Mouse (Mus musculus) neural tube, embryonic 12.5 days (tissue): ENCODE data around the gene Gm42674. TPM values are rescaled to one million over a fixed set of nuclear protein-coding genes. Genes with fewer than 3 reads are reported as not detected.

Experiments
- ATAC-seq: fragments of 200-750 bp; cut with Nextera tagmentation; 2 replicates; pipeline ENCODE4 v1.8.0; 2017; ENCODE audit warnings: low read depth, mild to moderate bottlenecking, moderate TSS enrichment, moderate library complexity; ENCODE audit not compliant: low FRiP score
- H3K27ac ChIP-seq: fragments of 300-500 bp; sonication (generic); 2 replicates; pipeline ENCODE4 v1.5.1; 2016
- H3K27me3 ChIP-seq: fragments of 300-500 bp; sonication (generic); replicated peaks from 2 replicates; pipeline ENCODE4 v1.6.1; 2016; ENCODE audit warnings: mild to moderate bottlenecking
- H3K36me3 ChIP-seq: fragments of 300-500 bp; sonication (generic); 2 replicates; pipeline ENCODE4 v1.6.1; 2016; ENCODE audit warnings: mild to moderate bottlenecking
- H3K4me1 ChIP-seq: fragments of 300-500 bp; sonication (generic); 2 replicates; pipeline ENCODE4 v1.6.1; 2016
- H3K4me2 ChIP-seq: fragments of 300-500 bp; sonication (generic); replicated peaks from 2 replicates; pipeline ENCODE4 v1.6.1; 2016; ENCODE audit warnings: mild to moderate bottlenecking
- H3K4me3 ChIP-seq: fragments of 300-500 bp; sonication (generic); 2 replicates; pipeline ENCODE4 v1.5.1; 2016
- H3K9ac ChIP-seq: fragments of 300-500 bp; sonication (generic); 2 replicates; pipeline ENCODE4 v1.6.1; 2016; ENCODE audit warnings: mild to moderate bottlenecking
- H3K9me3 ChIP-seq: fragments of 300-500 bp; sonication (generic); 2 replicates; pipeline ENCODE4 v1.6.1; 2016; ENCODE audit warnings: mild to moderate bottlenecking
- WGBS: fragments of 180-500 bp; shearing (Covaris S2); methylation state at CpG from one replicate; pipeline ENCODE4 v1.1.7; 2016; 5-methylcytosine and 5-hydroxymethylcytosine counted together
- polyA plus RNA-seq: library from polyadenylated mRNA; unstranded; fragments of >200 nt; fragmentation: Nextera tagmentation; extraction: Ambion mirVana; gene quantifications from 2 replicates; pipeline ENCODE4 v1.2.1, GENCODE M21; 2016

Gm42674 gene
- polyA plus RNA-seq, 1 experiment from 2014 or later = not detected

DNA sequence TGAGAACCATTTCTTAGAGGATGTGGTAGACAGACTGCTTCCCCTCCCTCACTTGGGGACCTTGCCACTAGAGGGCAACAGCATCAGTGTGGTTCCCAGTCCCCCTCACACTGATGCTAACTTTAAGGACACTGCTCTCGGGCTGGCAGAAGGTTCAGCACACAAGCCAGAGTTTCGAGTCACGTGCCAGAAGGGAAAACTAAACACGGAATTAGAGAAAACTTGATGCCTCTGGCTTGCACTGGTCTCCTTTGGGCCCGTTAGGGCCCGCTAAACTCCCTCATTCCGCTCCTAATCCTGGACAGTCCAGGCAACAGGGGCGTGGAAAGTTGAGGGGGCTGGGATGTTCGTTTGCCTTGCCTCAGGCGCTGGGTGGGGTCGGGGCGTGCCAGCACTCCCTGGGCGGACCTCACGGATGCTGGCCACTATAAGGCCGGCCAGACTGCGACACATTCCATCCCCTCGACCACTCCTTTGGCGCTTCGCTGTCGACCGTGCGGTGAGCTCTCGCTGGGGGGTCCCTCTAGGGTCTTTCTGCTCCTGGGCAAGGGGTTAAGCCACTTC lies 11.1 kb downstream of the Gm42674 start, which contains the start of gene S100a6:
S100a6 (plus strand) TSS at position 155 of the 564 bp plus-strand sequence.
- Histone ChIP-seq H3K4me1 (0 out of 2 replicates have a peak, but pooled peaks cover 9% of the 10 kb centered on the region), H3K4me2 (peak within 1 kb of the TSS; percentile 73), H3K36me3 (no peaks in the 10 kb centered on the region), H3K9ac (peak within 1 kb of the TSS; percentile 45; the same call in 1 of the 2 replicates), H3K4me3 (peak within 1 kb of the TSS; percentile 31), H3K27me3 (peaks cover 8% of the 10 kb centered on the region; the same call in 1 of the 2 replicates), H3K27ac (no peak within 1 kb of the TSS), H3K9me3 (no peaks in the 10 kb centered on the region)
- 1% methylated on average over 23 of the region's 23 CpGs for WGBS
- peak; percentile 72 for ATAC-seq

DNA sequence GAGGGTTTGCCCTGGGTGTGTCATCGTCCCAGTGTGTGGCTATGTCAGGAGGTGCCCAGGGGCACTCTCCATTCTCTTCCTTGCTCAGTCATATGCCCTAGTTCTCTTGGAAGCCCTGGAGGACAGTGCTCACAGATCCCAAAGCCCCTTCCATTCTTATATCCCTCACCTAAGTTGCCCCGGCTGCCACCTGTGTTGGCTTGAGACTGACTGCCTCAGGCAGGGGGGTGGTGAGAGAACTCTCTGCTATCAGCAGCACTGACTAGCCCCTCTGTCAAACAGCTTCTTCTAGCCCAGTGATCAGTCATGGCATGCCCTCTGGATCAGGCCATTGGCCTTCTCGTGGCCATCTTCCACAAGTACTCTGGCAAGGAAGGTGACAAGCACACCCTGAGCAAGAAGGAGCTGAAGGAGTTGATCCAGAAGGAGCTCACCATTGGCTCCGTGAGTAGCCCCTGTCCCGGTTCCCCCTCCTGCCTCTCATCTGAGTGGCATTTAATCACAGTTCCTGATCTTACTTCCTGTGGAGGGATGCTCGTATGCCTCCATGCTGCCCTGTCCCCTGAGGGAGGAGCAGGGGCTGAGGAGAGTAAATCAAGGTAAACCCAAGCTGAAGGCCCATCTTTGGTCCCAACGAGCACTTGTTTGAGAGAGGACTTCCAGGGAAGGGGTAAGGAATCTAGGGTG lies 11.9 kb downstream of the Gm42674 start:
- 68% methylated on average over 7 of the region's 7 CpGs for WGBS
- peak; percentile 9; the same call in 1 of the 2 replicates for ATAC-seq
- Histone ChIP-seq H3K36me3 (no peaks in the 10 kb centered on the region), H3K27me3 (peaks cover 8% of the 10 kb centered on the region; the same call in 1 of the 2 replicates), H3K4me1 (0 out of 2 replicates have a peak, but pooled peaks cover 9% of the 10 kb centered on the region), H3K27ac (no peak overlapping the region), H3K4me3 (no peak overlapping the region), H3K9ac (0 out of 2 replicates have a peak overlapping the region, but pooled peaks have one; percentile 45), H3K9me3 (no peaks in the 10 kb centered on the region), H3K4me2 (peak overlapping the region; percentile 73)

DNA sequence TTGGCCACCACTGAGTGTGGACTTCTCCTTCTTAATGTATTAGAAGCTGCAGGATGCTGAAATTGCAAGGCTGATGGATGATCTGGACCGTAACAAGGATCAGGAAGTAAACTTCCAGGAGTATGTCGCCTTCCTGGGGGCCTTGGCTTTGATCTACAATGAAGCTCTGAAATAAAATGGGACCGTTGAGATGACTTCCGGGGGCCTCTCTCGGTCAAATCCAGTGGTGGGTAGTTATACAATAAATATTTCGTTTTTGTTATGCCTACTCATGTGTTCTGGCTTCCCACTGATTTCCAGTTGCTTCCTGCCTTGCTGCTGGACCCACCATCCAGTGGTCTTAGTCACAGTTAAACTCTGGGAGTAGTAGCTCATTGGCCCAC lies 12.4 kb downstream of the Gm42674 start:
- H3K9me3 ChIP-seq = no peaks in the 10 kb centered on the region
- H3K36me3 ChIP-seq = no peaks in the 10 kb centered on the region
- H3K4me2 ChIP-seq = no peak overlapping the region
- H3K27ac ChIP-seq = no peak overlapping the region
- WGBS = 82% methylated on average over 6 of the region's 6 CpGs
- H3K4me3 ChIP-seq = no peak overlapping the region
- ATAC-seq = no peak
- peaks cover 8% of the 10 kb centered on the region; the same call in 1 of the 2 replicates for H3K27me3 ChIP-seq
- H3K9ac ChIP-seq = no peak overlapping the region
- H3K4me1 ChIP-seq = 0 out of 2 replicates have a peak, but pooled peaks cover 9% of the 10 kb centered on the region

- 84% methylated on average over 11 of the region's 11 CpGs for WGBS
Observed at GRCm38 (mm10) chr3:90614611-90615251, 13.0 kb downstream of the Gm42674 start.

DNA sequence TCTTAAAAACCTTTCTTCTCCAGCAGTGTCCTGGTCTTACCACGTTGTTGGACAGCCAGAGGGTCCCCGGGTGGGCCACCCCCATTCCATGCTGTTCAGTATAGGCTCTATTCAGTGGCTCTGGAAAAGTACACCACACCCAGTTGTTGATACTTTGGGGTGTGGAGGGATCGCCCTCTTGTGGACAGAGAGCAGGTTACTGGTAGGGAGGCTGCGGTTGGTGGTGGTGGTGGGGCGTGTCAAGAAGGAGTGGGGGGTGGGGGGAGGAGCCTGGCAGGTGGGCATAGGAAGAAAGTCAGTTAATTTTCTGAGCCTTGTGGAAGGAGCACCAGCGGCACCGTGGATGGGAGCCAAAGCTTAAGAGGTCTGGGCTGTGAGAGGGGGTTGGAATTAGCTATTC lies 13.7 kb downstream of the Gm42674 start:
- Histone ChIP-seq H3K27ac (no peak overlapping the region), H3K27me3 (peaks cover 8% of the 10 kb centered on the region; the same call in 1 of the 2 replicates), H3K9me3 (no peaks in the 10 kb centered on the region), H3K9ac (no peak overlapping the region), H3K4me1 (0 out of 2 replicates have a peak, but pooled peaks cover 9% of the 10 kb centered on the region), H3K4me3 (no peak overlapping the region), H3K4me2 (no peak overlapping the region), H3K36me3 (no peaks in the 10 kb centered on the region)
- no peak for ATAC-seq
- WGBS = 11% methylated on average over 7 of the region's 7 CpGs

More at GRCm38 (mm10) chr3:90614611-90615251, 13.0 kb downstream of the Gm42674 start:
- Histone ChIP-seq H3K9ac (no peak overlapping the region), H3K27me3 (peaks cover 8% of the 10 kb centered on the region; the same call in 1 of the 2 replicates), H3K4me3 (no peak overlapping the region), H3K4me1 (0 out of 2 replicates have a peak, but pooled peaks cover 9% of the 10 kb centered on the region), H3K27ac (no peak overlapping the region), H3K4me2 (no peak overlapping the region), H3K36me3 (no peaks in the 10 kb centered on the region), H3K9me3 (no peaks in the 10 kb centered on the region)
- ATAC-seq = no peak

DNA sequence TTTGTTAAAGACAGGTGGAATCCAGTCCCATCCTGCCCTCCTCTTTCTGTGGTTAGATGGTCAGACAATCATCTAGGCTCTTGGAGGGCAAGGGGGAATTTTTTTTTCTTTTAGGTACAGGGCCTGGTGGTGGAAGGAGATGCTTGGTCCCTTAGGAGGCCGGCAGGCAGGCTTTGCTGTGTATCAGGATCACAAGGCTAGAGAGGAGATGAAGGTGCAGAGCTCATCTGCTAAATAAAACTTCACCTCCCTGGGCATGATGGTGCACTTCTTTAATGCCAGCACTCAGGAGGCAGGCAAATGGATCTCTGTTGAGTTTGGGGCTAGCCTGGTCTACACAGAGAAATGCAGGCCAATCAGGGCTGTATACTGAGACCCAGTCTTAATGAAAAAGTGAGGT lies 14.2 kb downstream of the Gm42674 start:
- H3K4me3 ChIP-seq = no peak overlapping the region
- no peak for ATAC-seq
- H3K36me3 ChIP-seq = no peaks in the 10 kb centered on the region
- H3K4me1 ChIP-seq = 0 out of 2 replicates have a peak, but pooled peaks cover 9% of the 10 kb centered on the region
- no peak overlapping the region for H3K4me2 ChIP-seq
- no peak overlapping the region for H3K27ac ChIP-seq
- H3K27me3 ChIP-seq = peaks cover 8% of the 10 kb centered on the region; the same call in 1 of the 2 replicates
- WGBS = 89% methylated on average over 1 of the region's 1 CpGs
- no peak overlapping the region for H3K9ac ChIP-seq
- no peaks in the 10 kb centered on the region for H3K9me3 ChIP-seq

GRCm38 (mm10) chr3:90617586-90617985 lies 15.9 kb downstream of the Gm42674 start:
- WGBS = 17% methylated on average over 1 of the region's 1 CpGs
- H3K4me1 ChIP-seq = 0 out of 2 replicates have a peak, but pooled peaks cover 9% of the 10 kb centered on the region
- no peak overlapping the region for H3K4me2 ChIP-seq
- ATAC-seq = no peak
- peaks cover 8% of the 10 kb centered on the region; the same call in 1 of the 2 replicates for H3K27me3 ChIP-seq
- H3K4me3 ChIP-seq = no peak overlapping the region
- no peaks in the 10 kb centered on the region for H3K36me3 ChIP-seq
- no peak overlapping the region for H3K27ac ChIP-seq
- no peak overlapping the region for H3K9ac ChIP-seq
- no peaks in the 10 kb centered on the region for H3K9me3 ChIP-seq

DNA sequence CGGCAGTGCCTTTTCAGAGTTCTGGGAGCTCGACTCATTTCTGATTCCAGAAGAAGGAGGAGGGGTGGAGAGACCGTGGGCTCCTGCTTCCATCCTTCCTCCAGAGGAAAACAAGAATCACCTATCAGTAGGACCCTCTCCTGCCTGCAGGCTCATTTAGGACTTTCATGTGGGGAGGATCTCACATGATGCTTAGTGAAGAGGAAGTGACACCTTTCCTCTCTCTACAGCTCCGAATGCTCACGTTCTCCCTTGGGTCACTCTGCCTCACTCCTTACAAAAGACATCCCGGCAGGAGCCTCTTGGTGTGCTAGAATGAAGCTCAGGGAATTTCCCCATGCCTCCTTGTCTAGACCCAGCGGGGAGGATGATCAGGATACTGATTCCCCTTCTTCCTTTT lies 19.8 kb downstream of the Gm42674 start:
- Histone ChIP-seq H3K9ac (no peak overlapping the region), H3K4me3 (no peak overlapping the region), H3K36me3 (no peaks in the 10 kb centered on the region), H3K27ac (no peak overlapping the region), H3K27me3 (no peaks in the 10 kb centered on the region), H3K4me1 (peaks cover 13% of the 10 kb centered on the region), H3K4me2 (no peak overlapping the region), H3K9me3 (no peaks in the 10 kb centered on the region)
- no peak for ATAC-seq
- 63% methylated on average over 7 of the region's 7 CpGs for WGBS

DNA sequence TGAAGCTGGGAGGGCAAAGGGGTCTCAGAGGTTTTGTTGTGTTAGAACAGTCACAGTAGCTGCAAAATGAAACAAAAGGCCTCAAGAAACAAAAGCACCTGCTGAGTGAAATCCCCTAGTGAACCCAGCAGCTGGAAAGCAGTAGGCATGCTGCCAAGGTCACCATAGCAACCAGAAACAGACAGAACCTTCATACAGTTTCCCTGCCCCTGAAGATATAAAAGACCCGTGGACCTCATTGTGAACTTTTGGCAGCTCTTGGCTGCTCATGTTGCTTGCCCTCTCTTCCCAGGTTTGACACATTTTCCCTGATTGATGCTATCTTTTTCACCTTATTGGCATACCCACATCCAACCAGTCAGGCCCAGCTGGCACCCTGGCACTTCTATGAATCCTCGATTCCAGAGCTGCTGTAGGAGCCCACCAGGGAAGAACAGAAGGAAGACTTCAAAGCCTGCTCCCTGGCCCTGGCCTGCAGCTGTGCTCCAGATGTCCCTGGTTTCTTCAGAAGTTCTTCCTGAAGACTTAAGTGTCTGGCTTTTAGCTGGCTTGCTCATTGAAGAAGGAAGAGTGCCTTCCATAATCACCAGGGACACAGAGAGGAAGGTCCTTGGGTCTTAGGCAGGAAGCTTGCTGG lies 21.8 kb downstream of the Gm42674 start:
- no peaks in the 10 kb centered on the region for H3K27me3 ChIP-seq
- no peak overlapping the region for H3K9ac ChIP-seq
- 9% methylated on average over 2 of the region's 2 CpGs for WGBS
- no peaks in the 10 kb centered on the region for H3K36me3 ChIP-seq
- no peak overlapping the region for H3K4me3 ChIP-seq
- ATAC-seq = peak; percentile 61
- no peak overlapping the region for H3K4me2 ChIP-seq
- peaks cover 13% of the 10 kb centered on the region for H3K4me1 ChIP-seq
- no peak overlapping the region for H3K27ac ChIP-seq
- H3K9me3 ChIP-seq = no peaks in the 10 kb centered on the region

- no peaks in the 10 kb centered on the region for H3K27me3 ChIP-seq
- peaks cover 13% of the 10 kb centered on the region for H3K4me1 ChIP-seq
- no peak overlapping the region for H3K4me3 ChIP-seq
- H3K9me3 ChIP-seq = no peaks in the 10 kb centered on the region
- ATAC-seq = no peak
- 79% methylated on average over 5 of the region's 5 CpGs for WGBS
- H3K36me3 ChIP-seq = no peaks in the 10 kb centered on the region
- H3K9ac ChIP-seq = no peak overlapping the region
- H3K27ac ChIP-seq = no peak overlapping the region
- no peak overlapping the region for H3K4me2 ChIP-seq
Observed at GRCm38 (mm10) chr3:90625496-90625895, 23.8 kb downstream of the Gm42674 start.

GRCm38 (mm10) chr3:90626266-90627021 lies 24.7 kb downstream of the Gm42674 start:
- no peaks in the 10 kb centered on the region for H3K36me3 ChIP-seq
- H3K4me1 ChIP-seq = peaks cover 13% of the 10 kb centered on the region
- ATAC-seq = no peak
- no peak overlapping the region for H3K4me3 ChIP-seq
- H3K9me3 ChIP-seq = no peaks in the 10 kb centered on the region
- 86% methylated on average over 9 of the region's 9 CpGs for WGBS
- H3K4me2 ChIP-seq = no peak overlapping the region
- no peaks in the 10 kb centered on the region for H3K27me3 ChIP-seq
- no peak overlapping the region for H3K9ac ChIP-seq
- H3K27ac ChIP-seq = no peak overlapping the region
